Mouse (Mus musculus) heart, adult 2 months (tissue): ENCODE data around the gene Tmem25. TPM values are rescaled to one million over a fixed set of nuclear protein-coding genes. Genes with fewer than 3 reads are reported as not detected.

Experiments used
- DNase-seq, 2 experiments: peaks; one replicate each; pipeline ENCODE4 v3.0.0; 2021
- H3K27ac ChIP-seq: fragments of 200-600 bp; 2 replicates; pipeline ENCODE4 v1.8.1; 2022
- H3K27me3 ChIP-seq: fragments of 200-500 bp; 2 replicates; pipeline ENCODE4 v1.6.1; 2012; ENCODE audit warnings: mild to moderate bottlenecking, low read length, inconsistent platforms, mixed read lengths; ENCODE audit not compliant: control insufficient read depth, insufficient read depth
- H3K36me3 ChIP-seq: fragments of 200-500 bp; 2 replicates; pipeline ENCODE4 v1.6.1; 2012; ENCODE audit warnings: low read length, inconsistent platforms; ENCODE audit not compliant: control insufficient read depth, insufficient read depth
- H3K4me1 ChIP-seq: fragments of 200-500 bp; 2 replicates; pipeline ENCODE4 v1.6.1; 2011; ENCODE audit warnings: low read length; ENCODE audit not compliant: control insufficient read depth, insufficient read depth
- H3K4me3 ChIP-seq: fragments of 200-600 bp; 2 replicates; pipeline ENCODE4 v1.8.1; 2022
- H3K79me2 ChIP-seq: fragments of 200-500 bp; replicated peaks from 2 replicates; pipeline ENCODE4 v1.6.1; 2012; ENCODE audit warnings: mild to moderate bottlenecking, inconsistent platforms, low read length, moderate library complexity, mixed read lengths; ENCODE audit not compliant: control insufficient read depth, insufficient read depth
- H3K9ac ChIP-seq: fragments of 200-500 bp; 2 replicates; pipeline ENCODE4 v1.6.1; 2012; ENCODE audit warnings: low read depth, mild to moderate bottlenecking, control low read depth, inconsistent platforms, low read length, mixed read lengths
- CTCF ChIP-seq: fragments of 200-600 bp; IDR thresholded peaks from 2 replicates; pipeline ENCODE4 v1.8.1; 2022; ENCODE audit warnings: antibody characterized with exemption, mild to moderate bottlenecking, moderate library complexity
- EP300 ChIP-seq: fragments of 200-500 bp; IDR thresholded peaks from 2 replicates; pipeline ENCODE4 v1.6.1; 2011; ENCODE audit warnings: low read depth, low read length, control low read depth; ENCODE audit not compliant: insufficient read depth
- POLR2A ChIP-seq: fragments of 200-500 bp; IDR thresholded peaks from 2 replicates; pipeline ENCODE4 v1.6.1; 2011; ENCODE audit warnings: mild to moderate bottlenecking, low read depth, low read length, control low read depth; ENCODE audit not compliant: insufficient read depth
- WGBS: fragments of 180-500 bp; shearing (Covaris S2); methylation state at CpG from one replicate; pipeline ENCODE4 v1.1.7; 2018; 5-methylcytosine and 5-hydroxymethylcytosine counted together
- intact Hi-C: fragments of 180-260 bp; cut with DNase I; formaldehyde crosslinking; loops from one replicate; pipeline ENCODE4 v1.15.1; 2025
- polyA plus RNA-seq: library from polyadenylated mRNA; depleted of rRNA; stranded (reverse); fragments of >200 nt; gene quantifications from 2 replicates; pipeline ENCODE4 v1.2.3, GENCODE M21; 2012; rRNA removed
- total RNA-seq, 2 experiments: library from RNA; stranded (reverse); gene quantifications; 2 replicates each; pipeline ENCODE4 v1.2.3; 2021

The Tmem25 gene
- total and polyA plus RNA-seq, 3 experiments: 10.6 to 22.5 (median 10.9) TPM

- H3K4me1 ChIP-seq: no peaks in the 10 kb centered on the region; the same call in 1 of the 2 replicates
Measured at GRCm38 (mm10) chr9:44745371-44745770, 53.7 kb downstream of the Tmem25 start.

More at GRCm38 (mm10) chr9:44745371-44745770, 53.7 kb downstream of the Tmem25 start:
- Histone ChIP-seq H3K4me3 (no peak overlapping the region), H3K27me3 (no peaks in the 10 kb centered on the region), H3K27ac (no peak overlapping the region), H3K79me2 (0 out of 2 replicates have a peak, but pooled peaks cover 2% of the 10 kb centered on the region), H3K9ac (no peak overlapping the region), H3K36me3 (peaks cover 4% of the 10 kb centered on the region)
- intact Hi-C loops: loop anchor here (5.0 kb wide), 1 partner anchor 38 kb away; no protein-coding TSS in a partner anchor
- DNase-seq: no peak
- WGBS: 78% methylated on average over 7 of the region's 7 CpGs
- TF ChIP-seq CTCF (no peak), POLR2A (no peak), EP300 (no peak)

Other genes starting within 250 kb of the Tmem25 start
- gene Cxcr5, start 237.4 kb downstream of the Tmem25 start, total RNA-seq: under 1 TPM; 0.41 to 0.42 TPM
- gene Cxcr5, start 237.4 kb downstream of the Tmem25 start, polyA plus RNA-seq: 0.59 and 1.7 TPM in 2 replicates
- gene Ddx6, start 194.4 kb downstream of the Tmem25 start, total RNA-seq: 10 to 100 TPM; 75.6 to 88.4 TPM
- 14.3 and 26.7 TPM in 2 replicates for gene Ddx6, start 194.4 kb downstream of the Tmem25 start, polyA plus RNA-seq
- not detected for gene Treh, start 126.1 kb downstream of the Tmem25 start, total RNA-seq
- not detected in 2 replicates for gene Treh, start 126.1 kb downstream of the Tmem25 start, polyA plus RNA-seq
- gene Phldb1, start 64.1 kb downstream of the Tmem25 start, total RNA-seq: 100 to 1,000 TPM; 104 to 108 TPM
- 146 and 165 TPM in 2 replicates for gene Phldb1, start 64.1 kb downstream of the Tmem25 start, polyA plus RNA-seq
- 10 to 100 TPM; 78.6 to 93.9 TPM for gene Arcn1, start 31.5 kb downstream of the Tmem25 start, total RNA-seq
- gene Arcn1, start 31.5 kb downstream of the Tmem25 start, polyA plus RNA-seq: 28.2 and 57.5 TPM in 2 replicates
- 10 to 100 TPM; 22.7 to 27.8 TPM for gene Ift46, start 31.4 kb downstream of the Tmem25 start, total RNA-seq
- gene Ift46, start 31.4 kb downstream of the Tmem25 start, polyA plus RNA-seq: 28.3 and 36.1 TPM in 2 replicates
- under 1 TPM; 0.96 to 0.97 TPM for gene Ttc36, start 3.8 kb upstream of the Tmem25 start, total RNA-seq
- gene Ttc36, start 3.8 kb upstream of the Tmem25 start, polyA plus RNA-seq: 0.53 and 1.3 TPM in 2 replicates
- gene Kmt2a, start 82.0 kb upstream of the Tmem25 start, total RNA-seq: 10 to 100 TPM; 25.7 to 25.9 TPM
- gene Kmt2a, start 82.0 kb upstream of the Tmem25 start, polyA plus RNA-seq: 11.8 and 12.9 TPM in 2 replicates
- 1,000 to 10,000 TPM; 1,478 to 1,698 TPM for gene Atp5l, start 121.4 kb upstream of the Tmem25 start, total RNA-seq
- gene Atp5l, start 121.4 kb upstream of the Tmem25 start, polyA plus RNA-seq: 1,092 and 1,784 TPM in 2 replicates
- 10 to 100 TPM; 36.1 to 39.6 TPM for gene Ube4a, start 166.3 kb upstream of the Tmem25 start, total RNA-seq
- gene Ube4a, start 166.3 kb upstream of the Tmem25 start, polyA plus RNA-seq: 8.4 and 17.0 TPM in 2 replicates
- gene Cd3g, start 181.1 kb upstream of the Tmem25 start, total RNA-seq: under 1 TPM; 0.25 to 0.39 TPM
- 0.64 and 1.5 TPM in 2 replicates for gene Cd3g, start 181.1 kb upstream of the Tmem25 start, polyA plus RNA-seq
- under 1 TPM in 1 of 2 experiments, not detected in 1; 0.66 TPM for gene Cd3d, start 182.5 kb upstream of the Tmem25 start, total RNA-seq
- gene Cd3d, start 182.5 kb upstream of the Tmem25 start, polyA plus RNA-seq: 0.29 and 0.92 TPM in 2 replicates
- gene Cd3e, start 210.3 kb upstream of the Tmem25 start, total RNA-seq: under 1 TPM; 0.21 to 0.66 TPM
- gene Cd3e, start 210.3 kb upstream of the Tmem25 start, polyA plus RNA-seq: 0.32 and 1.5 TPM in 2 replicates
- gene Mpzl2, start 240.5 kb upstream of the Tmem25 start, total RNA-seq: 1 to 10 TPM in 1 of 2 experiments, under 1 TPM in 1; 0.77 to 1.2 TPM
- 1.6 and 1.8 TPM in 2 replicates for gene Mpzl2, start 240.5 kb upstream of the Tmem25 start, polyA plus RNA-seq